Mouse (Mus musculus) MEL (cell line): Measurements from ENCODE around the gene Hist1h3a. TPM values are rescaled to one million over a fixed set of nuclear protein-coding genes. Genes with fewer than 3 reads are reported as not detected.
"Not testable (repeated sequence)": the region's sequence is repeated elsewhere in the genome, so short reads cannot be mapped to it uniquely, and the experiment has no call there.

Experiments used
- DNase-seq: peaks from one replicate; pipeline ENCODE4 v3.0.0; 2011; ENCODE audit warnings: low read depth, low spot score
- H3K27ac ChIP-seq: 2 replicates; pipeline ENCODE4 v1.5.1; 2012; ENCODE audit warnings: low read depth, mild to moderate bottlenecking, control low read depth, low read length, moderate library complexity; ENCODE audit not compliant: control insufficient read depth
- H3K27me3 ChIP-seq, 2 experiments: fragments of 150-350 bp in 1 of 2; sonication (generic) in 1 of 2; 2 replicates each; pipeline ENCODE4 v1.6.1; 2012; ENCODE audit warnings: low read length in 2 of 2, mild to moderate bottlenecking in 2 of 2, improper control_type of control experiment in 1 of 2, moderate library complexity in 1 of 2; ENCODE audit not compliant: insufficient read depth in 2 of 2, control insufficient read depth in 1 of 2
- H3K36me3 ChIP-seq, 2 experiments: 2 replicates each; pipeline ENCODE4 v1.6.1; 2012 to 2014; ENCODE audit warnings: low read length in 2 of 2, improper control_type of control experiment in 1 of 2, inconsistent platforms in 1 of 2, mild to moderate bottlenecking in 1 of 2; ENCODE audit not compliant: insufficient read depth in 2 of 2, control insufficient read depth in 1 of 2
- H3K4me1 ChIP-seq, 2 experiments: fragments of 150-350 bp in 1 of 2; sonication (generic) in 1 of 2; 2 replicates each; pipeline ENCODE4 v1.6.1; 2012; ENCODE audit warnings: low read length in 2 of 2, improper control_type of control experiment in 1 of 2, mild to moderate bottlenecking in 1 of 2; ENCODE audit not compliant: insufficient read depth in 2 of 2, control insufficient read depth in 1 of 2
- H3K4me3 ChIP-seq, 2 experiments: fragments of 150-350 bp in 1 of 2; sonication (generic) in 1 of 2; 2 replicates each; pipeline ENCODE4 v1.5.1; 2012; ENCODE audit warnings: low read depth in 2 of 2, low read length in 2 of 2, mild to moderate bottlenecking in 2 of 2, moderate library complexity in 2 of 2, control low read depth in 1 of 2, improper control_type of control experiment in 1 of 2; ENCODE audit not compliant: control insufficient read depth in 1 of 2, insufficient read depth in 1 of 2
- H3K79me2 ChIP-seq: 2 replicates; pipeline ENCODE4 v1.6.1; 2012; ENCODE audit warnings: mild to moderate bottlenecking, low read length, moderate library complexity; ENCODE audit not compliant: control insufficient read depth, poor library complexity, insufficient read depth
- H3K9ac ChIP-seq: 2 replicates; pipeline ENCODE4 v1.6.1; 2012; ENCODE audit warnings: low read depth, mild to moderate bottlenecking, control low read depth, low read length, moderate library complexity; ENCODE audit not compliant: control insufficient read depth, poor library complexity, severe bottlenecking
- H3K9me3 ChIP-seq: fragments of 150-350 bp; sonication (generic); replicated peaks from 2 replicates; pipeline ENCODE4 v1.6.1; 2012; ENCODE audit warnings: mild to moderate bottlenecking, low read length, improper control_type of control experiment, moderate library complexity; ENCODE audit not compliant: insufficient read depth
- BHLHE40 ChIP-seq: IDR thresholded peaks from 2 replicates; pipeline ENCODE4 v1.6.1; 2012; ENCODE audit warnings: low read depth, mild to moderate bottlenecking, inconsistent platforms, low read length, improper control_type of control experiment, borderline replicate concordance
- CHD1 ChIP-seq: IDR thresholded peaks from 2 replicates; pipeline ENCODE4 v1.6.1; 2012; ENCODE audit warnings: low read depth, mild to moderate bottlenecking, inconsistent platforms, low read length, improper control_type of control experiment
- CTCF ChIP-seq, 3 experiments: IDR thresholded peaks in 2 of 3; conservative IDR thresholded peaks in 1 of 3; 2 replicates each; pipeline ENCODE4 v1.5.1; 2011 to 2012; ENCODE audit warnings: low read length in 3 of 3, low read depth in 2 of 3, mild to moderate bottlenecking in 2 of 3, improper control_type of control experiment in 1 of 3, inconsistent platforms in 1 of 3, mixed read lengths in 1 of 3, moderate library complexity in 1 of 3; ENCODE audit not compliant: control insufficient read depth in 1 of 3, insufficient read depth in 1 of 3, poor library complexity in 1 of 3, severe bottlenecking in 1 of 3
- E2F4 ChIP-seq: IDR thresholded peaks from 2 replicates; pipeline ENCODE4 v1.6.1; 2011; ENCODE audit warnings: low read depth, low read length, improper control_type of control experiment, borderline replicate concordance
- EP300 ChIP-seq, 2 experiments: IDR thresholded peaks; 2 replicates each; pipeline ENCODE4 v1.6.1; 2011; ENCODE audit warnings: improper control_type of control experiment in 2 of 2, low read length in 2 of 2, low read depth in 1 of 2, mild to moderate bottlenecking in 1 of 2
- ETS1 ChIP-seq: IDR thresholded peaks from 2 replicates; pipeline ENCODE4 v1.6.1; 2012; ENCODE audit warnings: low read depth, mild to moderate bottlenecking, inconsistent platforms, low read length, improper control_type of control experiment, moderate library complexity
- GABPA ChIP-seq: IDR thresholded peaks from 2 replicates; pipeline ENCODE4 v1.6.1; 2012; ENCODE audit warnings: low read depth, mild to moderate bottlenecking, inconsistent platforms, low read length, improper control_type of control experiment, moderate library complexity
- GATA1 ChIP-seq: IDR thresholded peaks from 2 replicates; pipeline ENCODE4 v1.6.1; 2011; ENCODE audit warnings: low read depth, low read length, improper control_type of control experiment
- HCFC1 ChIP-seq: IDR thresholded peaks from 2 replicates; pipeline ENCODE4 v1.6.1; 2012; ENCODE audit warnings: low read depth, mild to moderate bottlenecking, inconsistent platforms, low read length, improper control_type of control experiment, moderate library complexity
- JUND ChIP-seq: IDR thresholded peaks from 2 replicates; pipeline ENCODE4 v1.6.1; 2011; ENCODE audit warnings: low read depth, mild to moderate bottlenecking, improper control_type of control experiment, low read length
- MAX ChIP-seq: IDR thresholded peaks from 2 replicates; pipeline ENCODE4 v1.6.1; 2011; ENCODE audit warnings: low read length, improper control_type of control experiment
- MAZ ChIP-seq: IDR thresholded peaks from 2 replicates; pipeline ENCODE4 v1.6.1; 2012; ENCODE audit warnings: low read depth, mild to moderate bottlenecking, inconsistent platforms, low read length, improper control_type of control experiment
- MXI1 ChIP-seq: IDR thresholded peaks from 2 replicates; pipeline ENCODE4 v1.6.1; 2011; ENCODE audit warnings: mild to moderate bottlenecking, low read depth, low read length, improper control_type of control experiment
- MYC ChIP-seq: IDR thresholded peaks from 2 replicates; pipeline ENCODE4 v1.6.1; 2011; ENCODE audit warnings: low read depth, mild to moderate bottlenecking, low read length, improper control_type of control experiment, moderate library complexity
- NRF1 ChIP-seq: IDR thresholded peaks from 2 replicates; pipeline ENCODE4 v1.6.1; 2014; ENCODE audit warnings: low read depth, mild to moderate bottlenecking, inconsistent platforms, low read length, improper control_type of control experiment, moderate library complexity; ENCODE audit not compliant: poor library complexity, insufficient read depth, severe bottlenecking
- POLR2A ChIP-seq, 2 experiments: IDR thresholded peaks; 2 replicates each; pipeline ENCODE4 v1.6.1; 2011 to 2012; ENCODE audit warnings: low read length in 2 of 2, mild to moderate bottlenecking in 2 of 2, control low read depth in 1 of 2, improper control_type of control experiment in 1 of 2, low read depth in 1 of 2, moderate library complexity in 1 of 2; ENCODE audit not compliant: control insufficient read depth in 1 of 2, insufficient read depth in 1 of 2, poor library complexity in 1 of 2
- POLR2AphosphoS2 ChIP-seq: IDR thresholded peaks from 2 replicates; pipeline ENCODE4 v1.6.1; 2011; ENCODE audit warnings: low read length, improper control_type of control experiment
- POLR2AphosphoS5 ChIP-seq: IDR thresholded peaks from 2 replicates; pipeline ENCODE4 v1.6.1; 2012; ENCODE audit warnings: low read depth, borderline replicate concordance, mild to moderate bottlenecking, inconsistent platforms, low read length, moderate library complexity, mixed read lengths
- RAD21 ChIP-seq: IDR thresholded peaks from 2 replicates; pipeline ENCODE4 v1.6.1; 2011; ENCODE audit warnings: mild to moderate bottlenecking, low read depth, low read length, improper control_type of control experiment
- RCOR1 ChIP-seq: IDR thresholded peaks from 2 replicates; pipeline ENCODE4 v1.6.1; 2012; ENCODE audit warnings: low read depth, mild to moderate bottlenecking, inconsistent platforms, low read length, improper control_type of control experiment
- SIN3A ChIP-seq: IDR thresholded peaks from 2 replicates; pipeline ENCODE4 v1.6.1; 2012; ENCODE audit warnings: low read length, improper control_type of control experiment, inconsistent platforms
- TAL1 ChIP-seq: IDR thresholded peaks from 2 replicates; pipeline ENCODE4 v1.6.1; 2012; ENCODE audit warnings: mild to moderate bottlenecking, inconsistent platforms, low read length, moderate library complexity, mixed read lengths
- TBP ChIP-seq: IDR thresholded peaks from 2 replicates; pipeline ENCODE4 v1.8.0; 2011; ENCODE audit warnings: low read depth, low read length, improper control_type of control experiment
- TCF12 ChIP-seq: IDR thresholded peaks from 2 replicates; pipeline ENCODE4 v1.6.1; 2014; ENCODE audit warnings: low read depth, mild to moderate bottlenecking, inconsistent platforms, low read length, improper control_type of control experiment, moderate library complexity
- USF1 ChIP-seq: IDR thresholded peaks from 2 replicates; pipeline ENCODE4 v1.6.1; 2014; ENCODE audit warnings: low read depth, mild to moderate bottlenecking, inconsistent platforms, low read length, improper control_type of control experiment, moderate library complexity
- USF2 ChIP-seq, 2 experiments: IDR thresholded peaks; 2 replicates each; pipeline ENCODE4 v1.6.1; 2011 to 2012; ENCODE audit warnings: improper control_type of control experiment in 2 of 2, low read length in 2 of 2, borderline replicate concordance in 1 of 2, inconsistent platforms in 1 of 2, low read depth in 1 of 2, mild to moderate bottlenecking in 1 of 2; ENCODE audit not compliant: insufficient read depth in 1 of 2
- ZC3H11A ChIP-seq: IDR thresholded peaks from 2 replicates; pipeline ENCODE4 v1.6.1; 2012; ENCODE audit warnings: low read depth, mild to moderate bottlenecking, inconsistent platforms, low read length, improper control_type of control experiment
- ZMIZ1 ChIP-seq: IDR thresholded peaks from 2 replicates; pipeline ENCODE4 v1.6.1; 2012; ENCODE audit warnings: low read depth, mild to moderate bottlenecking, inconsistent platforms, low read length, improper control_type of control experiment, moderate library complexity
- polyA plus RNA-seq, 2 experiments: library from polyadenylated mRNA; stranded (reverse) in 1 of 2; unstranded in 1 of 2; fragments of >175 nt in 1 of 2; fragments of >200 nt in 1 of 2; gene quantifications; 2 replicates each; pipeline versions ENCODE4 v1.2.1 to v1.2.4; 2012; ENCODE audit warnings: low replicate concordance in 2 of 2, low read depth in 1 of 2; ENCODE audit not compliant: insufficient read length in 2 of 2, insufficient read depth in 1 of 2, missing spikeins in 1 of 2
- total RNA-seq: library from RNA; depleted of rRNA; stranded (reverse); fragments of 300-350 nt; gene quantifications from 2 replicates; pipeline ENCODE4 v1.2.3, GENCODE M21; 2012

Gene Hist1h3a
- total and polyA plus RNA-seq, 3 experiments, result 6.5 to 1,097 TPM; not detected in 1

DNA sequence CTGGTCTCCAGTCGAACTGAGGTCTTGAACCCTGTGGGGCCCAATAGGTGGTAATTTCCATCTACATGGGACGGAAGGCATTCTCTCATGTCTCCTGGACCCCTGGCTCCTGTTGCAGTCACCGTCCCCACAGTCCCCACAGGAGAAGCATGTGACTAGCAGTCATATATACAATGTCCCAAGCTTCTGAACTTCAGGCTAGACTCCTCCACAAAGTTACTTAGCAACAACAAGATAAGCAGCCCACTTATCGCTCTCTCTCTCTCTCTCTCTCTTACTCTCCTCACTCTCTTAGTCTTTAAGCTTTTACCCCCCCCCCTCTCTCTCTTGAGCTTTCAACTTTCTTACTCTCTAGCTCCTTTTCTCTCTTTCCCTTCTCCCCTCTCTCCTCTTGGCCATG lies 37.9 kb downstream of the Hist1h3a start:
- peak overlapping the region; percentile 50 for H3K9ac ChIP-seq
- DNase-seq, result peak; percentile 76

GRCm38 (mm10) chr13:23717593-23718245 lies 44.5 kb downstream of the Hist1h3a start:
- 0 out of 2 replicates have a peak, but pooled peaks have one; percentile 11 for TF ChIP-seq TBP
- Histone ChIP-seq H3K4me1 (peaks cover 10 to 18% of the 10 kb centered on the region in 2 experiments), H3K36me3 (peaks cover 0 to 22% of the 10 kb centered on the region in 2 experiments; a peak in 2 of 4 replicates)
- H3K27me3 ChIP-seq, H3K79me2 ChIP-seq, H3K27ac ChIP-seq, H3K4me3 ChIP-seq, H3K9ac ChIP-seq, H3K9me3 ChIP-seq: not testable (repeated sequence)
- peak; percentile 52 for DNase-seq

More for the DNA sequence above, 37.9 kb downstream of the Hist1h3a start:
- Histone ChIP-seq H3K4me1 (peaks cover 7 to 23% of the 10 kb centered on the region in 2 experiments), H3K4me3 (peak overlapping the region; percentile 40 to 43), H3K27me3 (no peaks in the 10 kb centered on the region), H3K36me3 (peaks cover 0 to 15% of the 10 kb centered on the region in 2 experiments; a peak in 2 of 4 replicates), H3K27ac (peak overlapping the region; percentile 70), H3K79me2 (no peaks in the 10 kb centered on the region), H3K9me3 (no peaks in the 10 kb centered on the region)
- peak; percentile 79 for TF ChIP-seq RCOR1
- TF ChIP-seq EP300 (IDR thresholded peaks at IDR 0.05; ENCODE audit: low read depth in 1 of 2, low read length in 2 of 2), result peak; percentile 69 to 84
- peak; percentile 79 for TF ChIP-seq MXI1
- TF ChIP-seq CTCF (IDR thresholded peaks at IDR 0.05 in 2 of 3, conservative IDR thresholded peaks at IDR 0.05 in 1 of 3; ENCODE audit: control insufficient read depth in 1 of 3, insufficient read depth in 1 of 3, low read depth in 2 of 3, low read length in 3 of 3, poor library complexity in 1 of 3, severe bottlenecking in 1 of 3), result no peak
- no peak for TF ChIP-seq POLR2AphosphoS2
- no peak for TF ChIP-seq ZC3H11A
- TF ChIP-seq GATA1, result peak; percentile 97
- peak; percentile 35; the same call in 1 of the 2 replicates for TF ChIP-seq HCFC1
- TF ChIP-seq NRF1, result no peak
- TF ChIP-seq BHLHE40, result no peak
- TF ChIP-seq ETS1, result peak; percentile 74; the same call in 1 of the 2 replicates
- TF ChIP-seq USF1, result peak; percentile 63
- peak; percentile 70 for TF ChIP-seq MAX
- no peak for TF ChIP-seq RAD21
- no peak for TF ChIP-seq POLR2AphosphoS5
- TF ChIP-seq GABPA, result no peak
- TF ChIP-seq TCF12, result 0 out of 2 replicates have a peak, but pooled peaks have one; percentile 31
- no peak for TF ChIP-seq E2F4
- TF ChIP-seq SIN3A, result peak; percentile 79
- TF ChIP-seq TAL1, result no peak
- TF ChIP-seq POLR2A (IDR thresholded peaks at IDR 0.05; ENCODE audit: control insufficient read depth in 1 of 2, insufficient read depth in 1 of 2, low read depth in 1 of 2, low read length in 2 of 2, poor library complexity in 1 of 2), result no peak
- TF ChIP-seq USF2 (IDR thresholded peaks at IDR 0.05; ENCODE audit: borderline replicate concordance in 1 of 2, insufficient read depth in 1 of 2, low read depth in 1 of 2, low read length in 2 of 2), result no peak
- TF ChIP-seq JUND, result peak; percentile 99
- TF ChIP-seq MAZ, result peak; percentile 74; the same call in 1 of the 2 replicates
- peak; percentile 71 for TF ChIP-seq MYC
- TF ChIP-seq ZMIZ1, result no peak
- TF ChIP-seq CHD1, result no peak
